Mouse (Mus musculus) liver, embryonic 14.5 days (tissue): ENCODE data around the gene Gja10.

Experiments
- CTCF ChIP-seq: IDR thresholded peaks from 2 replicates; pipeline ENCODE4 v1.5.1; 2016; ENCODE audit warnings: antibody characterized with exemption, low read depth, control low read depth
- EP300 ChIP-seq: IDR thresholded peaks from 2 replicates; pipeline ENCODE4 v1.6.1; 2016; ENCODE audit warnings: antibody characterized with exemption, low read depth

DNA sequence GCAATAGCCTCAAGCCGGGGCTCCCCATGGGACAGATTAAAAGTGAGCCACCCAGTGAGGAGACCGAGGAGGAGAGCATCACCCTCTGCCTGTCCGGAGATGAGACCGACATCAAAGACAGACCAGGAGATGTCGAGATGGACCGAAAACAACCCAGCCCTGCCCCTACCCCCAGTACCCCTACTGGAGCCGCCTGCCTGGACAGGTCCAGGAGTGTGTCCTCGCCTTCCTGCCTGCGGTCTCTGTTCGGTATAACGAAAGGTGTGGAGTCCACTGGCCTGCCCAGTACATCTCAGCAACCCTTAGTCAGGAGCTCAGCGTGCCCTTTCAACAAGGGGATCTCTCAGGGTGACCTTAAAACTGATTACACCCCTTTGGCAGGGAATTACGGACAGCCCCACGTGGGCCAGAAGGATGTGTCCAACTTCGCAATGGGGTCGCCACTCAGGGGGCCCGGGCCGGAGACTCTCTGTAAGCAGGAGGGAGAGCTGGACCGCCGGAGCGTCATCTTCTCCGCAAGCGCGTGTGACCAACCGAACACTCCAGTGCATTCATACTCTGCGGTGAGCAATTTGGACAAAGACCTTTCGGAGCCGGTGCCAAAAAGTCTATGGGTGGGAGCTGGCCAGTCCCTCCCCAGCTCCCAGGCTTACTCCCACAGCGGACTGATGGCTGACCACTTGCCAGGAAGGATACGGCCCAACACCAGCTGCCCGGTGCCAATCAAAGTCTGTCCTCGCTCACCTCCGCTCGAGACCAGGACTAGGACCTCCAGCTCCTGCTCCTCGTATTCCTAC, 40.0 kb downstream of the Gja10 start:
- TF ChIP-seq EP300 (no peak), CTCF (no peak)
